Comparison of ENCODE assay signal across 22 mouse cellular contexts in the genomic region with DNA sequence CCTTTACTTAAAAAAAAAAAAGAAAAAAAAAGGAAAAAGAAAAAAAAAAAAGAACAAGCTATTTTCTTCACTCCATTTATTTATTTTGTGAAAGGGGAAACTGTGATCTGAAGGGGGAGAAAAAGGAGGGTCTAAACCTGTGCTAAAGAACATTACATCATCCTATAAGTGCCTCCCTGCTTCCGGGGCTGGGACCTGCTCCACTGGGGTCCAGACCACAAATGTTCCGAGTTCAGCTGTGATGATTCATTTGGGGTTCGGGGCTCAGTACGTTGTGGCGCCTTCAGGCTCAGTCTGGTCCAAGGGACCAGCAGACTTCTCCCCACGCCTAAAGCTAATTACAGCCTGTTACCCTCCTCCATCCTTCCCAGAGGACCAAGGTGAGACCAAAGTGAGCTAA. TPM values are rescaled to one million over a fixed set of nuclear protein-coding genes. Genes with fewer than 3 reads are reported as not detected.
DNase-seq lines count a peak whose midpoint lies in the region; ATAC-seq and TF ChIP-seq lines count a peak whose summit lies in the region.
"Had no signal": no experiment of that assay in that cellular context is flagged by ENCODE, and none has a peak within 500 bp of the region (broad histone marks: within the 10 kb centered on the region; RNA-seq: fewer than 3 reads in every experiment).

No protein-coding gene starts in this region.

- dilution Hi-C loops in CH12.LX (cut with MboI; ENCODE audit: extremely low pct_ligation_motif_present, extremely low pct_unique_long_range_greater_than_20kb, low sequenced_read_pairs): no loop called here

- H3K4me2 ChIP-seq in CH12.LX (ENCODE audit: insufficient read depth, low read depth, poor library complexity, severe bottlenecking): no peak overlapping the region
- no peak overlapping the region for H3K4me2 ChIP-seq in liver, embryonic 11.5 days
- H3K4me2 ChIP-seq: embryonic facial prominence, embryonic 12.5 days; embryonic facial prominence, embryonic 15.5 days; hindbrain, embryonic 13.5 days; intestine, embryonic 15.5 days had no signal

- peak; percentile 52 for ATAC-seq in granulocyte monocyte progenitor cell, adult 5-6 weeks (replicated peaks; ENCODE audit: poor library complexity, severe bottlenecking)
- ATAC-seq in megakaryocyte progenitor cell, adult 5-6 weeks (replicated peaks; ENCODE audit: poor library complexity): peak; percentile 57; the same call in 1 of the 2 replicates
- no peak for ATAC-seq in liver, embryonic 11.5 days (replicated peaks; ENCODE audit: low FRiP score)
- ATAC-seq: forebrain, embryonic 14.5 days; forebrain, postnatal 0 days; hindbrain, embryonic 16.5 days; intestine, embryonic 15.5 days; Patski had no signal

- H3K36me3 ChIP-seq in CH12.LX (replicated peaks in 1 of 2; ENCODE audit: control insufficient read depth in 1 of 2, insufficient read depth in 1 of 2, low read length in 1 of 2): peaks cover 0 to 2% of the 10 kb centered on the region in 2 experiments
- H3K36me3 ChIP-seq in liver, embryonic 11.5 days (ENCODE audit: control insufficient read depth, insufficient read depth, low read length): no peaks in the 10 kb centered on the region
- H3K36me3 ChIP-seq: embryonic facial prominence, embryonic 12.5 days; embryonic facial prominence, embryonic 15.5 days; G1E; hindbrain, embryonic 10.5 days; hindbrain, embryonic 13.5 days; intestine, embryonic 15.5 days had no signal

- no peak overlapping the region for H3K9ac ChIP-seq in CH12.LX (ENCODE audit: insufficient read depth, low read depth)
- no peak overlapping the region for H3K9ac ChIP-seq in liver, embryonic 11.5 days (ENCODE audit: low read depth, low read length)
- H3K9ac ChIP-seq: embryonic facial prominence, embryonic 12.5 days; embryonic facial prominence, embryonic 15.5 days; forebrain, postnatal 0 days; hindbrain, embryonic 13.5 days; intestine, embryonic 15.5 days had no signal

- H3K9me3 ChIP-seq in CH12.LX (replicated peaks; ENCODE audit: low read length): no peaks in the 10 kb centered on the region
- no peaks in the 10 kb centered on the region for H3K9me3 ChIP-seq in liver, embryonic 11.5 days (ENCODE audit: control insufficient read depth, low read length)
- H3K9me3 ChIP-seq: embryonic facial prominence, embryonic 12.5 days; embryonic facial prominence, embryonic 15.5 days; G1E; hindbrain, embryonic 10.5 days; hindbrain, embryonic 13.5 days; intestine, embryonic 15.5 days had no signal

- in situ Hi-C loops in CH12.LX (cut with MboI; ENCODE audit: low pct_ligation_motif_present, low pct_unique_long_range_greater_than_20kb, low sequenced_read_pairs): no loop called here

- DNase-seq in 416B (ENCODE audit: low read depth): peak; percentile 77
- DNase-seq in CH12.LX (ENCODE audit: extremely low read depth): peak; percentile 31
- DNase-seq in adrenal gland, postnatal 25 days: no peak
- no peak for DNase-seq in liver, embryonic 11.5 days (ENCODE audit: low spot score)
- DNase-seq: adrenal gland, postnatal 10 days; cerebellum, adult 18-20 months; cerebellum, adult 9-10 months; cerebellum, postnatal 14 days; forebrain, postnatal 0 days; gastrocnemius, postnatal 25 days had no signal

- H3K4me3 ChIP-seq in CH12.LX (replicated peaks in 1 of 3; ENCODE audit: low read depth in 2 of 3, low read length in 2 of 3, poor library complexity in 1 of 3): no peak overlapping the region
- H3K4me3 ChIP-seq in liver, embryonic 11.5 days (ENCODE audit: low read depth, low read length): no peak overlapping the region
- H3K4me3 ChIP-seq: embryonic facial prominence, embryonic 12.5 days; embryonic facial prominence, embryonic 15.5 days; hindbrain, embryonic 10.5 days; hindbrain, embryonic 13.5 days; intestine, embryonic 15.5 days had no signal

- TF ChIP-seq POLR2A in CH12.LX (IDR thresholded peaks at IDR 0.05; ENCODE audit: low read depth, low read length): no peak

- H3K4me1 ChIP-seq in CH12.LX (ENCODE audit: control insufficient read depth in 1 of 2, insufficient read depth in 2 of 2): peaks cover 3 to 22% of the 10 kb centered on the region in 2 experiments; a peak in 3 of 4 replicates
- peaks cover 3% of the 10 kb centered on the region; the same call in 1 of the 2 replicates for H3K4me1 ChIP-seq in liver, embryonic 11.5 days (replicated peaks; ENCODE audit: control insufficient read depth, insufficient read depth, low read length)
- H3K4me1 ChIP-seq: embryonic facial prominence, embryonic 12.5 days had no signal

- no peak overlapping the region for H3K27ac ChIP-seq in CH12.LX (ENCODE audit: insufficient read depth, low read depth)
- no peak overlapping the region for H3K27ac ChIP-seq in liver, embryonic 11.5 days (ENCODE audit: low read depth, low read length)
- H3K27ac ChIP-seq: embryonic facial prominence, embryonic 12.5 days; embryonic facial prominence, embryonic 15.5 days; hindbrain, embryonic 13.5 days; intestine, embryonic 15.5 days had no signal

- TF ChIP-seq CTCF in CH12.LX (conservative IDR thresholded peaks at IDR 0.05 in 1 of 2, IDR thresholded peaks at IDR 0.05 in 1 of 2; ENCODE audit: low read depth in 2 of 2, low read length in 2 of 2): no peak

- no peak for TF ChIP-seq EP300 in CH12.LX (IDR thresholded peaks at IDR 0.05; ENCODE audit: low read length)

- no peak for TF ChIP-seq RAD21 in CH12.LX (IDR thresholded peaks at IDR 0.05; ENCODE audit: low read depth, low read length)

- no peaks in the 10 kb centered on the region for H3K27me3 ChIP-seq in CH12.LX (replicated peaks)
- no peaks in the 10 kb centered on the region for H3K27me3 ChIP-seq in liver, embryonic 11.5 days (replicated peaks; ENCODE audit: control insufficient read depth, insufficient read depth, low read length)
- H3K27me3 ChIP-seq: embryonic facial prominence, embryonic 12.5 days; embryonic facial prominence, embryonic 15.5 days; hindbrain, embryonic 13.5 days; intestine, embryonic 15.5 days; Patski had no signal

- no peaks in the 10 kb centered on the region for H3K79me2 ChIP-seq in CH12.LX (replicated peaks; ENCODE audit: control insufficient read depth, extremely low read depth, insufficient read depth, poor library complexity, severe bottlenecking)

- WGBS in liver, embryonic 11.5 days: 80% methylated on average over 6 of the region's 6 CpGs

TF ChIP-seq in CH12.LX, 34 proteins besides CTCF, POLR2A, EP300 and RAD21:
- TF ChIP-seq ELF1 (IDR thresholded peaks at IDR 0.05; ENCODE audit: low read depth, low read length): no peak

RNA-seq across cellular contexts. Expression of a gene that starts 9.1 kb away (rescaled TPM):
- 2.3 and 2.6 TPM in 2 replicates for total RNA-seq in CH12.LX (2012; rRNA removed)
- 1.8 and 1.9 TPM in 2 replicates for total RNA-seq in CH12.LX (2014; rRNA removed)
- polyA plus RNA-seq in CH12.LX (2012; ENCODE audit: insufficient read length, low read depth): 4.7 and 5.4 TPM in 2 replicates
- total RNA-seq in granulocyte monocyte progenitor cell, adult 5-6 weeks (2014; fragmentation: Nextera tagmentation): 10.5 and 11.9 TPM in 2 replicates
- 7.4 and 8.3 TPM in 2 replicates for total RNA-seq in granulocyte monocyte progenitor cell, adult 5-6 weeks (2017)
- 7.4 and 7.7 TPM in 2 replicates for total RNA-seq in megakaryocyte progenitor cell, adult 5-6 weeks (2015)
- 7.7 and 14.6 TPM in 2 replicates for total RNA-seq in megakaryocyte progenitor cell, adult 5-6 weeks (2017)
- 15.9 and 17.1 TPM in 2 replicates for total RNA-seq in adrenal gland, postnatal 25 days (2021)
- polyA plus RNA-seq in liver, embryonic 11.5 days (2014; fragmentation: Nextera tagmentation; extraction: Ambion mirVana): 7.5 and 8.7 TPM in 2 replicates

RNA-seq across cellular contexts. Expression of a gene that starts 55.4 kb away (rescaled TPM):
- total RNA-seq in CH12.LX (2012; rRNA removed) (0.13 and 0.17 TPM in 2 replicates), CH12.LX (2014; rRNA removed) (0.34 and 0.45 TPM in 2 replicates)
- 0.83 and 1.0 TPM in 2 replicates for polyA plus RNA-seq in CH12.LX (2012; ENCODE audit: insufficient read length, low read depth)
- 0.28 TPM in 1 of 2 replicates, not detected in the other for total RNA-seq in granulocyte monocyte progenitor cell, adult 5-6 weeks (2014; fragmentation: Nextera tagmentation)
- total RNA-seq in granulocyte monocyte progenitor cell, adult 5-6 weeks (2017): 0.47 TPM in 1 of 2 replicates, not detected in the other
- 0.22 TPM in 2 replicates for total RNA-seq in megakaryocyte progenitor cell, adult 5-6 weeks (2015)
- total RNA-seq in megakaryocyte progenitor cell, adult 5-6 weeks (2017): 0.29 TPM in 1 of 2 replicates, not detected in the other
- 0.67 TPM in 1 of 2 replicates, not detected in the other for total RNA-seq in adrenal gland, postnatal 25 days (2021)
- polyA plus RNA-seq in liver, embryonic 11.5 days (2014; fragmentation: Nextera tagmentation; extraction: Ambion mirVana): 53.7 and 53.9 TPM in 2 replicates
- total RNA-seq: adrenal gland, adult 18-20 months; G1E; gastrocnemius, postnatal 25 days had no signal
- polyA plus RNA-seq: embryonic facial prominence, embryonic 12.5 days; G1E had no signal

Comparison
In these comparisons a context has a peak if more than half of its experiments do, and no peak if none do; other contexts are left out.
1. DNase-seq: peak in 416B (single experiment) and CH12.LX (single experiment); none in adrenal gland, postnatal 25 days (single experiment) and liver, embryonic 11.5 days (single experiment).